Comparison of ENCODE assay signal across 2 mouse cellular contexts in the genomic region with DNA sequence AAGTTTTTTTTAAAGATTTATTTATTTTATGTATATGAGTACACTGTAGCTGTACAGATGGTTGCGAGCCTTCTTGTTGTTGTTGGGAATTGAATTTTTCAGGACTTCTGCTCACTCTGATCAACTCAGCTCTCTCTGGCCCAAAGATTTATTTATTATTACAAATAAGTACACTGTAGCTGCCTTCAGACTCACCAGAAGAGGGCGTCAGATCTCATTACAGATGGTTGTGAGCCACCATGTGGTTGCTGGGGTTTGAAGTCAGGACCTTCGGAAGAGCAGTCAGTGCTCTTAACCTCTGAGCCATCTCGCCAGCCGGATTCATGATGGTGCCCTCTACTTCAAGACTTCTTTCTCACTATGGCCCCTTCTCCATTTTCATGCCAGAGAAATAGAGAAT. TPM values are rescaled to one million over a fixed set of nuclear protein-coding genes. Genes with fewer than 3 reads are reported as not detected.
"Had no signal": no experiment of that assay in that cellular context is flagged by ENCODE, and none has a peak within 500 bp of the region (broad histone marks: within the 10 kb centered on the region; RNA-seq: fewer than 3 reads in every experiment).

No protein-coding gene starts in this region.

RNA-seq across cellular contexts. Expression of a gene that starts 53.8 kb away (rescaled TPM):
- total RNA-seq: megakaryocyte, adult 5-6 weeks; monocyte, adult 5-6 weeks had no signal
